Mouse (Mus musculus) ES-Bruce4 (cell line): ENCODE measurements around the gene Hrct1.

ENCODE experiments used
- CTCF ChIP-seq: IDR thresholded peaks from one replicate; pipeline ENCODE4 v1.8.1; 2011; ENCODE audit warnings: low read depth, low read length
- EP300 ChIP-seq: IDR thresholded peaks from 2 replicates; pipeline ENCODE4 v1.6.1; 2011; ENCODE audit warnings: low read depth, low read length; ENCODE audit not compliant: insufficient read depth
- POLR2A ChIP-seq: IDR thresholded peaks from one replicate; pipeline ENCODE4 v1.8.1; 2011; ENCODE audit warnings: low read length; ENCODE audit not compliant: insufficient read depth

GRCm38 (mm10) chr4:43695249-43695671 lies 31.7 kb upstream of the Hrct1 start:
- TF ChIP-seq CTCF (no peak), EP300 (no peak), POLR2A (no peak)
